Mouse (Mus musculus): ENCODE measurements around the gene Tnfsf13. TPM values are rescaled to one million over a fixed set of nuclear protein-coding genes. Genes with fewer than 3 reads are reported as not detected.
A peak's percentile ranks its signal among the peaks of the same experiment; 100 is the strongest.

The Tnfsf13 gene
- total and polyA plus RNA-seq, 3 experiments: 0.13 to 0.19 TPM; not detected in 1

DNA sequence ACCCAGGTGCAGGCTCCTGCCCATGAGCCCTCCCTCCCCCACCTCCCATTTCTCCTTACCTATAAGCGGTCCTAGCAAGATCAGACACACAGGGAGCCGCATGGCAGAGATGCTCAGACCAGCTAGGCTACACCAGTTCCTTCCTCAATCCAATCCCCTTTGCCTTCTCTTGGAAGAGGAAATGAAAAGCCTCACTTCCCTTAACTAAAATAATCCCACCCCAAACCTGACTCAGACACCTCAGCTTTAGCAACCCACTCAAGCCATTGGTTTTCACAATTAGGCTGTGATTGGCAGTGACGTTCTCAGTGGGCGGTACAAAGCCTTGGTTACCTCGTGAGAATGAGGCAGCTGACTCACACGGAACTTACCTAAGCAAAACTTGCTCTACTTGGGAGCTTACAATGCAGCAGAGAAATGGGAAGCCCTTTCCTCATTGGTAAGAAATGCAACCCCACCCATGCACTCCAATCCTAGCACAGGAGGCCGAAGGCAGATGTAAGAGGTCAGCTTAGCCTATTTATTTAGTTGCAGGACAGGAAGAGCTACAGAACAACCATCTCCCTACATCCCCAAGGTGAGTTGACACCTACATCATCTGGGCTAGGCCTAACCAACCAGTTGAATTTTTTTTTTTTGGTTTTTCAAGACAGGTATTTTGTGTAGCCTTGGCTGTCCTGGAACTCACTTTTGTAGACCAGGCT, 19.5 kb downstream of the Tnfsf13 start, which contains the start of gene Cd68:
Gene Cd68 (minus strand): TSS at position 193 of the 704 bp plus-strand sequence.
- no peaks in the 10 kb centered on the region for H3K27me3 ChIP-seq (ENCODE audit: control insufficient read depth in 1 of 2, insufficient read depth in 2 of 2, low read length in 2 of 2)
- no peak within 1 kb of the TSS for H3K9ac ChIP-seq (ENCODE audit: control insufficient read depth, low read depth, low read length, poor library complexity, severe bottlenecking)
- peaks cover 4 to 31% of the 10 kb centered on the region in 2 experiments for H3K4me1 ChIP-seq (ENCODE audit: control insufficient read depth in 1 of 2, insufficient read depth in 2 of 2, low read length in 2 of 2)
- no peak within 1 kb of the TSS for H3K4me3 ChIP-seq (ENCODE audit: control insufficient read depth in 1 of 2, insufficient read depth in 1 of 2, low read depth in 2 of 2, low read length in 2 of 2)
- DNase-seq (ENCODE audit: low read depth, low spot score): peak; percentile 98
- peaks cover 13 to 34% of the 10 kb centered on the region in 2 experiments for H3K36me3 ChIP-seq (ENCODE audit: control insufficient read depth in 1 of 2, insufficient read depth in 2 of 2, low read length in 2 of 2)
- peaks cover 34% of the 10 kb centered on the region for H3K79me2 ChIP-seq (ENCODE audit: control insufficient read depth, insufficient read depth, low read length, poor library complexity)
- H3K9me3 ChIP-seq (replicated peaks; ENCODE audit: insufficient read depth, low read length): no peaks in the 10 kb centered on the region
- no peak within 1 kb of the TSS for H3K27ac ChIP-seq (ENCODE audit: control insufficient read depth, low read depth, low read length)
- TF ChIP-seq CHD2 (IDR thresholded peaks at IDR 0.05; ENCODE audit: low read length) (peak; percentile 81; the same call in 1 of the 2 replicates), MAX (IDR thresholded peaks at IDR 0.05; ENCODE audit: low read length) (peak; percentile 41), MEF2A (IDR thresholded peaks at IDR 0.05; ENCODE audit: extremely low read depth, insufficient replicate concordance, low read depth, low read length, poor library complexity, severe bottlenecking) (no peak), ETS1 (IDR thresholded peaks at IDR 0.05; ENCODE audit: low read depth, low read length) (peak; percentile 33; the same call in 1 of the 2 replicates), ELF1 (IDR thresholded peaks at IDR 0.05; ENCODE audit: low read depth, low read length) (peak; percentile 15; the same call in 1 of the 2 replicates), MYC (IDR thresholded peaks at IDR 0.05; ENCODE audit: low read depth, low read length) (peak; percentile 89; the same call in 1 of the 2 replicates), MAZ (IDR thresholded peaks at IDR 0.05; ENCODE audit: low read depth, low read length) (no peak), ZMIZ1 (IDR thresholded peaks at IDR 0.05; ENCODE audit: low read depth, low read length) (peak; percentile 98), RAD21 (IDR thresholded peaks at IDR 0.05; ENCODE audit: low read depth, low read length) (no peak), HCFC1 (IDR thresholded peaks at IDR 0.05; ENCODE audit: low read depth, low read length) (peak; percentile 49), ZKSCAN1 (IDR thresholded peaks at IDR 0.05; ENCODE audit: low read depth, low read length) (no peak), NELFE (IDR thresholded peaks at IDR 0.05; ENCODE audit: low read depth, low read length) (peak; percentile 20; the same call in 1 of the 2 replicates), GABPA (IDR thresholded peaks at IDR 0.05; ENCODE audit: low read depth, low read length) (no peak), ZC3H11A (IDR thresholded peaks at IDR 0.05; ENCODE audit: low read depth, low read length) (no peak), EP300 (IDR thresholded peaks at IDR 0.05; ENCODE audit: low read depth in 1 of 2, low read length in 2 of 2) (no peak; a peak in 1 of 4 replicates), MYB (IDR thresholded peaks at IDR 0.05; ENCODE audit: low read depth, low read length) (peak; percentile 6), TAL1 (IDR thresholded peaks at IDR 0.05; ENCODE audit: low read length) (no peak), POLR2AphosphoS5 (IDR thresholded peaks at IDR 0.05; ENCODE audit: borderline replicate concordance, low read depth, low read length) (peak; percentile 64; the same call in 1 of the 2 replicates), E2F4 (IDR thresholded peaks at IDR 0.05; ENCODE audit: borderline replicate concordance, low read depth, low read length) (no peak), TBP (IDR thresholded peaks at IDR 0.05; ENCODE audit: low read depth, low read length) (peak; percentile 64; the same call in 1 of the 2 replicates), BHLHE40 (IDR thresholded peaks at IDR 0.05; ENCODE audit: borderline replicate concordance, low read depth, low read length) (no peak; the same call in 1 of the 2 replicates), JUND (IDR thresholded peaks at IDR 0.05; ENCODE audit: low read depth, low read length) (peak; percentile 27; the same call in 1 of the 2 replicates), USF2 (IDR thresholded peaks at IDR 0.05; ENCODE audit: borderline replicate concordance in 1 of 2, insufficient read depth in 1 of 2, low read depth in 1 of 2, low read length in 2 of 2) (no peak), MAFK (IDR thresholded peaks at IDR 0.05; ENCODE audit: borderline replicate concordance, low read depth, low read length) (peak; percentile 72; the same call in 1 of the 2 replicates), CHD1 (IDR thresholded peaks at IDR 0.05; ENCODE audit: low read depth, low read length) (no peak), SMC3 (IDR thresholded peaks at IDR 0.05; ENCODE audit: low read depth, low read length) (0 out of 2 replicates have a peak, but pooled peaks have one; percentile 18), ZNF384 (IDR thresholded peaks at IDR 0.05; ENCODE audit: low read depth, low read length) (no peak), USF1 (IDR thresholded peaks at IDR 0.05; ENCODE audit: low read depth, low read length) (peak; percentile 59; the same call in 1 of the 2 replicates), TCF12 (IDR thresholded peaks at IDR 0.05; ENCODE audit: low read depth, low read length) (0 out of 2 replicates have a peak, but pooled peaks have one; percentile 3), GATA1 (IDR thresholded peaks at IDR 0.05; ENCODE audit: low read depth, low read length) (no peak), NRF1 (IDR thresholded peaks at IDR 0.05; ENCODE audit: insufficient read depth, low read depth, low read length, poor library complexity, severe bottlenecking) (no peak), KAT2A (conservative IDR thresholded peaks at IDR 0.05; ENCODE audit: low read depth, low read length) (no peak), UBTF (IDR thresholded peaks at IDR 0.05; ENCODE audit: borderline replicate concordance, insufficient read depth, low read depth, low read length) (no peak), SIN3A (IDR thresholded peaks at IDR 0.05; ENCODE audit: low read length) (peak; percentile 61), POLR2AphosphoS2 (IDR thresholded peaks at IDR 0.05; ENCODE audit: low read length) (peak; percentile 100)

Measured in MEL (cell line).